Mouse (Mus musculus) gastrocnemius, adult 18-20 months (tissue): Measurements from ENCODE around the gene Cd3eap. TPM values are rescaled to one million over a fixed set of nuclear protein-coding genes. Genes with fewer than 3 reads are reported as not detected.
A peak's percentile ranks its signal among the peaks of the same experiment; 100 is the strongest.

Experiments used
- DNase-seq: peaks from one replicate; pipeline ENCODE4 v3.0.0; 2021; ENCODE audit warnings: low spot score
- microRNA-seq: library from miRNA; unstranded; fragments of <30 nt; microRNA quantifications from one replicate; pipeline ENCODE4 v1.2.0, GENCODE M21; 2021
- total RNA-seq, 2 experiments: library from RNA; stranded (reverse); gene quantifications; 2 replicates each; pipeline ENCODE4 v1.2.3; 2021

Gene Cd3eap
- total RNA-seq, 2 experiments from 2014 or later: 10.8 to 11.4 TPM

DNA sequence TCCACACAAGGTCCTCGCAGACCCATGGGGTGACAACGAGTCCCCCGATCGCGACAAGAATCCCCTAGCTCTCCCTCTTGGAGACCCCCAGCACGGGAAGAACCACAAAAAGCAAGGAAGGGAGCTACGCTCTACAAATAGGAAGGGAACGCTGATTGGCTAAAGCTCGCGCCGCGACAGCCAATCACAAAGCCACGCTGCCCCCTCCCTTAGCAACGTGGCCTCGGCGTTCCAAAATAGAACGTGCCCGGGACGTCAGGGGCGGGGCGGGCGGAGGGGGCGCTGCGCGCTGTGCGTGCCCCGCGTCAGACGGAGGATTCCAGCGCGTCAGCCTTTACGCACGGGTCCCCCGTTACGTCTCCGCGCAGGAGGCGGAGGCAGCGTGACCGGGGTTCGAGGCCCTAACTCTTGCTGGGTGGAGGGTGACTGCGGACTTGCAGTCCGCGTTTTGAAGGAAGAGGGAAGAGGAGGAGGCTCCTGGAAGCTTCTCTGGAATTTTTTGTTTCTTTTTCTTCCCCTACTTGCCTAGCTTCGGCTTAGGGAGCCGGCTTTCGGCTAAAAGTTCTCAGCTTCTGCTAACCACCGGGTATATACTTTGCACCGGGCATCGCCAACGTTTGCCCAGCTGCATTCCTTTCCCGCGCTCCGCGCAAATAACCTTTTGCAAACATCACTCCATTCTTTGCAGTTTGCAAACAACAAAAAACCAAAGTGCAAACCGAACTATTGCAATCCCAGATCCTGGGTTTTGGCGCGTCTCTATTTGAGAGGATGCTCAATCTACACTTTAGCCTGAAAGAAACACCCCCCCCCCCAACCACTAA lies 50.6 kb downstream of the Cd3eap start:
- DNase-seq: peak; percentile 97

- DNase-seq: peak; percentile 84
Measured at GRCm38 (mm10) chr7:19307739-19308453, 51.4 kb downstream of the Cd3eap start.

- no peak for DNase-seq
Measured at GRCm38 (mm10) chr7:19306819-19307738, 52.2 kb downstream of the Cd3eap start.

Small RNAs within 50 kb of the gene (microRNA-seq; reads per million reads assigned to microRNA genes)
- gene Mir343: not detected

Other genes starting within 250 kb of the Cd3eap start
- gene Gm4969, start 241.1 kb downstream of the Cd3eap start, total RNA-seq: not detected
- 1 to 10 TPM; 2.2 to 2.6 TPM for gene Fbxo46, start 239.6 kb downstream of the Cd3eap start, total RNA-seq
- 1 to 10 TPM; 1.9 to 2.0 TPM for gene Qpctl, start 210.2 kb downstream of the Cd3eap start, total RNA-seq
- 10 to 100 TPM; 50.5 to 55.4 TPM for gene Snrpd2, start 209.8 kb downstream of the Cd3eap start, total RNA-seq
- gene Gipr, start 193.4 kb downstream of the Cd3eap start, total RNA-seq: not detected
- gene Eml2, start 183.1 kb downstream of the Cd3eap start, total RNA-seq: 10 to 100 TPM; 13.9 to 15.0 TPM
- 1 to 10 TPM; 1.3 to 3.3 TPM for gene Gpr4, start 146.9 kb downstream of the Cd3eap start, total RNA-seq
- gene Opa3, start 131.1 kb downstream of the Cd3eap start, total RNA-seq: 10 to 100 TPM; 41.3 to 47.1 TPM
- gene Vasp, start 87.7 kb downstream of the Cd3eap start, total RNA-seq: 10 to 100 TPM; 11.6 to 22.2 TPM
- gene Ppm1n, start 79.4 kb downstream of the Cd3eap start, total RNA-seq: under 1 TPM; 0.30 to 0.36 TPM
- 1,000 to 10,000 TPM; 1,025 to 1,102 TPM for gene Rtn2, start 76.9 kb downstream of the Cd3eap start, total RNA-seq
- 1 to 10 TPM in 1 of 2 experiments, under 1 TPM in 1; 0.57 to 2.5 TPM for gene Fosb, start 49.4 kb downstream of the Cd3eap start, total RNA-seq
- 10 to 100 TPM; 30.0 to 30.8 TPM for gene Ercc1, start 14.7 kb downstream of the Cd3eap start, total RNA-seq
- gene Ppp1r13l, start 266 bp upstream of the Cd3eap start, total RNA-seq: 1 to 10 TPM; 3.6 to 5.3 TPM
- gene Ercc2, start 22.5 kb upstream of the Cd3eap start, total RNA-seq: 10 to 100 TPM in 1 of 2 experiments, 1 to 10 TPM in 1; 9.0 to 10.6 TPM
- gene Klc3, start 44.6 kb upstream of the Cd3eap start, total RNA-seq: under 1 TPM in 1 of 2 experiments, not detected in 1; 0.21 TPM
- over 10,000 TPM; 37,972 to 42,859 TPM for gene Ckm, start 45.3 kb upstream of the Cd3eap start, total RNA-seq
- gene Mark4, start 99.3 kb upstream of the Cd3eap start, total RNA-seq: 10 to 100 TPM; 18.5 to 20.8 TPM
- 1 to 10 TPM in 1 of 2 experiments, under 1 TPM in 1; 0.57 to 1.5 TPM for gene Exoc3l2, start 103.8 kb upstream of the Cd3eap start, total RNA-seq
- 1 to 10 TPM; 1.9 to 2.2 TPM for gene Bloc1s3, start 148.9 kb upstream of the Cd3eap start, total RNA-seq
- 1 to 10 TPM; 9.0 to 9.4 TPM for gene Trappc6a, start 148.9 kb upstream of the Cd3eap start, total RNA-seq
- gene Nkpd1, start 158.4 kb upstream of the Cd3eap start, total RNA-seq: not detected
- 10 to 100 TPM; 43.4 to 47.5 TPM for gene Ppp1r37, start 203.6 kb upstream of the Cd3eap start, total RNA-seq
- under 1 TPM; 0.43 to 0.71 TPM for gene Zfp296, start 217.8 kb upstream of the Cd3eap start, total RNA-seq
- gene Gemin7, start 218.1 kb upstream of the Cd3eap start, total RNA-seq: 10 to 100 TPM; 72.9 to 81.2 TPM
- gene Clasrp, start 245.0 kb upstream of the Cd3eap start, total RNA-seq: 10 to 100 TPM in 1 of 2 experiments, 1 to 10 TPM in 1; 8.7 to 10.4 TPM